Comparison of ENCODE assay signal across 8 mouse cellular contexts in genomic region chr3:51952728-51953623, GRCm38 (mm10).
DNase-seq lines count a peak whose midpoint lies in the region; ATAC-seq lines count a peak whose summit lies in the region.
"Had no signal": no experiment of that assay in that cellular context is flagged by ENCODE, and none has a peak within 500 bp of the region (broad histone marks: within the 10 kb centered on the region; RNA-seq: fewer than 3 reads in every experiment).

No protein-coding gene starts in this region.

- H3K4me3 ChIP-seq in kidney, embryonic 16.5 days (ENCODE audit: low read length): peak overlapping the region; percentile 14; the same call in 1 of the 2 replicates
- peak overlapping the region; percentile 13; the same call in 1 of the 2 replicates for H3K4me3 ChIP-seq in brown adipose tissue, adult 24 weeks (ENCODE audit: insufficient read depth, low read depth, low read length)
- no peak overlapping the region for H3K4me3 ChIP-seq in forebrain, embryonic 13.5 days
- H3K4me3 ChIP-seq in neural tube, embryonic 13.5 days: no peak overlapping the region
- H3K4me3 ChIP-seq: embryonic facial prominence, embryonic 13.5 days had no signal

- 67% methylated on average over 33 of the region's 33 CpGs for WGBS in kidney, embryonic 16.5 days
- WGBS in forebrain, embryonic 13.5 days: 72% methylated on average over 33 of the region's 33 CpGs
- 74% methylated on average over 33 of the region's 33 CpGs for WGBS in neural tube, embryonic 13.5 days

- ATAC-seq in kidney, embryonic 16.5 days (ENCODE audit: low FRiP score, low TSS enrichment): no peak
- ATAC-seq in forebrain, embryonic 13.5 days: no peak
- ATAC-seq in neural tube, embryonic 13.5 days (ENCODE audit: low read depth): no peak
- ATAC-seq in activated CD4-positive, CD25-positive, alpha-beta regulatory T cell, adult 4 months: no peak

- DNase-seq in kidney, postnatal 4 days: no peak
- no peak for DNase-seq in embryo, embryonic 9.5 days (ENCODE audit: extremely low spot score)

- no peaks in the 10 kb centered on the region for H3K36me3 ChIP-seq in kidney, embryonic 16.5 days (ENCODE audit: insufficient read depth, low read length)
- H3K36me3 ChIP-seq in forebrain, embryonic 13.5 days (ENCODE audit: poor library complexity, severe bottlenecking): no peaks in the 10 kb centered on the region
- H3K36me3 ChIP-seq in neural tube, embryonic 13.5 days: no peaks in the 10 kb centered on the region
- H3K36me3 ChIP-seq: embryonic facial prominence, embryonic 13.5 days had no signal

- H3K4me1 ChIP-seq in kidney, embryonic 16.5 days (ENCODE audit: insufficient read depth, low read length): no peaks in the 10 kb centered on the region
- H3K4me1 ChIP-seq in brown adipose tissue, adult 24 weeks (ENCODE audit: control insufficient read depth, insufficient read depth, insufficient read length, low read length): no peaks in the 10 kb centered on the region
- peaks cover 21% of the 10 kb centered on the region; the same call in 1 of the 2 replicates for H3K4me1 ChIP-seq in forebrain, embryonic 13.5 days
- H3K4me1 ChIP-seq in neural tube, embryonic 13.5 days (replicated peaks): peaks cover 27% of the 10 kb centered on the region

- H3K27me3 ChIP-seq in kidney, embryonic 16.5 days (ENCODE audit: insufficient read depth, low read length): no peaks in the 10 kb centered on the region
- no peaks in the 10 kb centered on the region for H3K27me3 ChIP-seq in forebrain, embryonic 13.5 days
- no peaks in the 10 kb centered on the region for H3K27me3 ChIP-seq in neural tube, embryonic 13.5 days
- H3K27me3 ChIP-seq: embryonic facial prominence, embryonic 13.5 days had no signal

- H3K4me2 ChIP-seq in kidney, embryonic 16.5 days (replicated peaks; ENCODE audit: low read depth, low read length): peak overlapping the region; percentile 33
- H3K4me2 ChIP-seq in forebrain, embryonic 13.5 days: peak overlapping the region; percentile 25
- H3K4me2 ChIP-seq in neural tube, embryonic 13.5 days: 0 out of 2 replicates have a peak overlapping the region, but pooled peaks have one; percentile 15
- H3K4me2 ChIP-seq: embryonic facial prominence, embryonic 13.5 days had no signal

- H3K9me3 ChIP-seq in kidney, embryonic 16.5 days (ENCODE audit: low read length): no peaks in the 10 kb centered on the region
- no peaks in the 10 kb centered on the region for H3K9me3 ChIP-seq in forebrain, embryonic 13.5 days (replicated peaks)
- H3K9me3 ChIP-seq in neural tube, embryonic 13.5 days: no peaks in the 10 kb centered on the region
- H3K9me3 ChIP-seq: embryonic facial prominence, embryonic 13.5 days had no signal

- H3K27ac ChIP-seq in kidney, embryonic 16.5 days (ENCODE audit: low read length): no peak overlapping the region
- no peak overlapping the region for H3K27ac ChIP-seq in brown adipose tissue, adult 24 weeks (replicated peaks; ENCODE audit: low read depth, low read length)
- H3K27ac ChIP-seq in forebrain, embryonic 13.5 days: no peak overlapping the region
- H3K27ac ChIP-seq in neural tube, embryonic 13.5 days (replicated peaks): peak overlapping the region; percentile 50
- H3K27ac ChIP-seq: embryonic facial prominence, embryonic 13.5 days had no signal

- H3K9ac ChIP-seq in kidney, embryonic 16.5 days (replicated peaks; ENCODE audit: low read length): no peak overlapping the region
- no peak overlapping the region for H3K9ac ChIP-seq in forebrain, embryonic 13.5 days
- H3K9ac ChIP-seq in neural tube, embryonic 13.5 days: peak overlapping the region; percentile 41; the same call in 1 of the 2 replicates
- H3K9ac ChIP-seq: embryonic facial prominence, embryonic 13.5 days had no signal

Comparison
In these comparisons a context has a peak if more than half of its experiments do, and no peak if none do; other contexts are left out.
1. H3K4me3 ChIP-seq: peak in kidney, embryonic 16.5 days (single experiment) and brown adipose tissue, adult 24 weeks (single experiment); none in forebrain, embryonic 13.5 days (single experiment) and neural tube, embryonic 13.5 days (single experiment).
2. Peak in every context shown above with its lines, with median percentiles within 50 percentile points of each other: H3K4me2 ChIP-seq.